Mouse (Mus musculus) MEL (cell line): ENCODE data around the gene Btnl10. TPM values are rescaled to one million over a fixed set of nuclear protein-coding genes. Genes with fewer than 3 reads are reported as not detected.

ENCODE experiments used
- DNase-seq: peaks from one replicate; pipeline ENCODE4 v3.0.0; 2011; ENCODE audit warnings: low read depth, low spot score
- H3K27ac ChIP-seq: 2 replicates; pipeline ENCODE4 v1.5.1; 2012; ENCODE audit warnings: low read depth, mild to moderate bottlenecking, control low read depth, low read length, moderate library complexity; ENCODE audit not compliant: control insufficient read depth
- H3K27me3 ChIP-seq, 2 experiments: fragments of 150-350 bp in 1 of 2; sonication (generic) in 1 of 2; 2 replicates each; pipeline ENCODE4 v1.6.1; 2012; ENCODE audit warnings: low read length in 2 of 2, mild to moderate bottlenecking in 2 of 2, improper control_type of control experiment in 1 of 2, moderate library complexity in 1 of 2; ENCODE audit not compliant: insufficient read depth in 2 of 2, control insufficient read depth in 1 of 2
- H3K36me3 ChIP-seq, 2 experiments: 2 replicates each; pipeline ENCODE4 v1.6.1; 2012 to 2014; ENCODE audit warnings: low read length in 2 of 2, improper control_type of control experiment in 1 of 2, inconsistent platforms in 1 of 2, mild to moderate bottlenecking in 1 of 2; ENCODE audit not compliant: insufficient read depth in 2 of 2, control insufficient read depth in 1 of 2
- H3K4me1 ChIP-seq, 2 experiments: fragments of 150-350 bp in 1 of 2; sonication (generic) in 1 of 2; 2 replicates each; pipeline ENCODE4 v1.6.1; 2012; ENCODE audit warnings: low read length in 2 of 2, improper control_type of control experiment in 1 of 2, mild to moderate bottlenecking in 1 of 2; ENCODE audit not compliant: insufficient read depth in 2 of 2, control insufficient read depth in 1 of 2
- H3K4me3 ChIP-seq, 2 experiments: fragments of 150-350 bp in 1 of 2; sonication (generic) in 1 of 2; 2 replicates each; pipeline ENCODE4 v1.5.1; 2012; ENCODE audit warnings: low read depth in 2 of 2, low read length in 2 of 2, mild to moderate bottlenecking in 2 of 2, moderate library complexity in 2 of 2, control low read depth in 1 of 2, improper control_type of control experiment in 1 of 2; ENCODE audit not compliant: control insufficient read depth in 1 of 2, insufficient read depth in 1 of 2
- H3K79me2 ChIP-seq: 2 replicates; pipeline ENCODE4 v1.6.1; 2012; ENCODE audit warnings: mild to moderate bottlenecking, low read length, moderate library complexity; ENCODE audit not compliant: control insufficient read depth, poor library complexity, insufficient read depth
- H3K9ac ChIP-seq: 2 replicates; pipeline ENCODE4 v1.6.1; 2012; ENCODE audit warnings: low read depth, mild to moderate bottlenecking, control low read depth, low read length, moderate library complexity; ENCODE audit not compliant: control insufficient read depth, poor library complexity, severe bottlenecking
- H3K9me3 ChIP-seq: fragments of 150-350 bp; sonication (generic); replicated peaks from 2 replicates; pipeline ENCODE4 v1.6.1; 2012; ENCODE audit warnings: mild to moderate bottlenecking, low read length, improper control_type of control experiment, moderate library complexity; ENCODE audit not compliant: insufficient read depth
- BHLHE40 ChIP-seq: IDR thresholded peaks from 2 replicates; pipeline ENCODE4 v1.6.1; 2012; ENCODE audit warnings: low read depth, mild to moderate bottlenecking, inconsistent platforms, low read length, improper control_type of control experiment, borderline replicate concordance
- CHD1 ChIP-seq: IDR thresholded peaks from 2 replicates; pipeline ENCODE4 v1.6.1; 2012; ENCODE audit warnings: low read depth, mild to moderate bottlenecking, inconsistent platforms, low read length, improper control_type of control experiment
- CHD2 ChIP-seq: IDR thresholded peaks from 2 replicates; pipeline ENCODE4 v1.6.1; 2011; ENCODE audit warnings: low read length, improper control_type of control experiment
- CTCF ChIP-seq, 3 experiments: IDR thresholded peaks in 2 of 3; conservative IDR thresholded peaks in 1 of 3; 2 replicates each; pipeline ENCODE4 v1.5.1; 2011 to 2012; ENCODE audit warnings: low read length in 3 of 3, low read depth in 2 of 3, mild to moderate bottlenecking in 2 of 3, improper control_type of control experiment in 1 of 3, inconsistent platforms in 1 of 3, mixed read lengths in 1 of 3, moderate library complexity in 1 of 3; ENCODE audit not compliant: control insufficient read depth in 1 of 3, insufficient read depth in 1 of 3, poor library complexity in 1 of 3, severe bottlenecking in 1 of 3
- ELF1 ChIP-seq: IDR thresholded peaks from 2 replicates; pipeline ENCODE4 v1.6.1; 2014; ENCODE audit warnings: low read depth, mild to moderate bottlenecking, inconsistent platforms, low read length, improper control_type of control experiment, moderate library complexity
- GABPA ChIP-seq: IDR thresholded peaks from 2 replicates; pipeline ENCODE4 v1.6.1; 2012; ENCODE audit warnings: low read depth, mild to moderate bottlenecking, inconsistent platforms, low read length, improper control_type of control experiment, moderate library complexity
- KAT2A ChIP-seq: conservative IDR thresholded peaks from 2 replicates; pipeline ENCODE4 v1.6.1; 2012; ENCODE audit warnings: low read depth, low read length, improper control_type of control experiment, inconsistent platforms
- MAFK ChIP-seq: IDR thresholded peaks from 2 replicates; pipeline ENCODE4 v1.6.1; 2011; ENCODE audit warnings: low read depth, mild to moderate bottlenecking, low read length, improper control_type of control experiment, borderline replicate concordance
- MYB ChIP-seq: IDR thresholded peaks from 2 replicates; pipeline ENCODE4 v1.6.1; 2011; ENCODE audit warnings: mild to moderate bottlenecking, low read depth, low read length, improper control_type of control experiment
- NELFE ChIP-seq: IDR thresholded peaks from 2 replicates; pipeline ENCODE4 v1.6.1; 2011; ENCODE audit warnings: low read depth, low read length, improper control_type of control experiment
- NRF1 ChIP-seq: IDR thresholded peaks from 2 replicates; pipeline ENCODE4 v1.6.1; 2014; ENCODE audit warnings: low read depth, mild to moderate bottlenecking, inconsistent platforms, low read length, improper control_type of control experiment, moderate library complexity; ENCODE audit not compliant: poor library complexity, insufficient read depth, severe bottlenecking
- POLR2A ChIP-seq, 2 experiments: IDR thresholded peaks; 2 replicates each; pipeline ENCODE4 v1.6.1; 2011 to 2012; ENCODE audit warnings: low read length in 2 of 2, mild to moderate bottlenecking in 2 of 2, control low read depth in 1 of 2, improper control_type of control experiment in 1 of 2, low read depth in 1 of 2, moderate library complexity in 1 of 2; ENCODE audit not compliant: control insufficient read depth in 1 of 2, insufficient read depth in 1 of 2, poor library complexity in 1 of 2
- POLR2AphosphoS2 ChIP-seq: IDR thresholded peaks from 2 replicates; pipeline ENCODE4 v1.6.1; 2011; ENCODE audit warnings: low read length, improper control_type of control experiment
- POLR2AphosphoS5 ChIP-seq: IDR thresholded peaks from 2 replicates; pipeline ENCODE4 v1.6.1; 2012; ENCODE audit warnings: low read depth, borderline replicate concordance, mild to moderate bottlenecking, inconsistent platforms, low read length, moderate library complexity, mixed read lengths
- RAD21 ChIP-seq: IDR thresholded peaks from 2 replicates; pipeline ENCODE4 v1.6.1; 2011; ENCODE audit warnings: mild to moderate bottlenecking, low read depth, low read length, improper control_type of control experiment
- SIN3A ChIP-seq: IDR thresholded peaks from 2 replicates; pipeline ENCODE4 v1.6.1; 2012; ENCODE audit warnings: low read length, improper control_type of control experiment, inconsistent platforms
- SMC3 ChIP-seq: IDR thresholded peaks from 2 replicates; pipeline ENCODE4 v1.6.1; 2011; ENCODE audit warnings: low read depth, low read length, improper control_type of control experiment
- USF1 ChIP-seq: IDR thresholded peaks from 2 replicates; pipeline ENCODE4 v1.6.1; 2014; ENCODE audit warnings: low read depth, mild to moderate bottlenecking, inconsistent platforms, low read length, improper control_type of control experiment, moderate library complexity
- ZC3H11A ChIP-seq: IDR thresholded peaks from 2 replicates; pipeline ENCODE4 v1.6.1; 2012; ENCODE audit warnings: low read depth, mild to moderate bottlenecking, inconsistent platforms, low read length, improper control_type of control experiment
- ZNF384 ChIP-seq: IDR thresholded peaks from 2 replicates; pipeline ENCODE4 v1.6.1; 2012; ENCODE audit warnings: low read depth, mild to moderate bottlenecking, inconsistent platforms, low read length, improper control_type of control experiment
- polyA plus RNA-seq, 2 experiments: library from polyadenylated mRNA; stranded (reverse) in 1 of 2; unstranded in 1 of 2; fragments of >175 nt in 1 of 2; fragments of >200 nt in 1 of 2; gene quantifications; 2 replicates each; pipeline versions ENCODE4 v1.2.1 to v1.2.4; 2012; ENCODE audit warnings: low replicate concordance in 2 of 2, low read depth in 1 of 2; ENCODE audit not compliant: insufficient read length in 2 of 2, insufficient read depth in 1 of 2, missing spikeins in 1 of 2
- total RNA-seq: library from RNA; depleted of rRNA; stranded (reverse); fragments of 300-350 nt; gene quantifications from 2 replicates; pipeline ENCODE4 v1.2.3, GENCODE M21; 2012

Gene Btnl10
- total and polyA plus RNA-seq, 3 experiments = 0.92 to 1.7 TPM; not detected in 1

DNA sequence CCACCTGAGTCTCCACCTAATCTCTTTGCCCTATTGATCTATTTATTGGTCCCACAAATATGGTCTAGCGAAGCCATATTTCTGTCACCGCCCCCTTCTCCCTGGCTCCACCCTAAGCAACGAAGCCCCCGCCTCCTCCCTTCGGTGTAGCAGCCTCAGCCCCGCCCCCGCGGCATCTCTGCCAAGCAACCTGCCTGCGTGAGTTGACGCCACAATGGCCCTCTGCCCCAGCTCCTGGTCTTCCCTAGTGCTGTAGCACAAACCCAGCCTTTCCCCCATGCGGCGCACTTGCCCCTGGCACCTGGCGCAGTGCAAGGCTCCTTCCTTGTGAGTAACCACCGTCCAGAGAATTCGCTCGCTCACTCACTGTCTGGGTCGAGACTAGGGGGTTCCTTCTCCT is 45.8 kb downstream of the Btnl10 start:
- TF ChIP-seq NELFE = no peak
- no peak for TF ChIP-seq POLR2AphosphoS2
- no peak for TF ChIP-seq GABPA
- no peak for TF ChIP-seq KAT2A
- no peak for TF ChIP-seq CHD2
- Histone ChIP-seq H3K4me1 (no peaks in the 10 kb centered on the region), H3K4me3 (no peak overlapping the region), H3K27me3 (no peaks in the 10 kb centered on the region), H3K27ac (no peak overlapping the region), H3K9ac (no peak overlapping the region), H3K9me3 (no peaks in the 10 kb centered on the region), H3K79me2 (no peaks in the 10 kb centered on the region), H3K36me3 (no peaks in the 10 kb centered on the region; a peak in 1 of 4 replicates)
- DNase-seq = no peak

GRCm38 (mm10) chr11:58964216-58964615 is 46.5 kb downstream of the Btnl10 start:
- Histone ChIP-seq H3K9me3 (no peaks in the 10 kb centered on the region), H3K36me3 (no peaks in the 10 kb centered on the region; a peak in 1 of 4 replicates), H3K27ac (no peak overlapping the region), H3K4me3 (no peak overlapping the region), H3K27me3 (no peaks in the 10 kb centered on the region), H3K9ac (no peak overlapping the region), H3K79me2 (no peaks in the 10 kb centered on the region), H3K4me1 (0 out of 4 replicates have a peak, but pooled peaks cover 0 to 5% of the 10 kb centered on the region in 2 experiments)
- no peak for DNase-seq
- no peak for TF ChIP-seq BHLHE40
- no peak for TF ChIP-seq ZNF384
- no peak for TF ChIP-seq ELF1
- no peak for TF ChIP-seq POLR2AphosphoS5
- TF ChIP-seq RAD21 = no peak
- no peak for TF ChIP-seq MAFK
- TF ChIP-seq MYB = no peak
- TF ChIP-seq SIN3A = no peak
- TF ChIP-seq ZC3H11A = no peak
- no peak for TF ChIP-seq CTCF (IDR thresholded peaks at IDR 0.05 in 2 of 3, conservative IDR thresholded peaks at IDR 0.05 in 1 of 3; ENCODE audit: control insufficient read depth in 1 of 3, insufficient read depth in 1 of 3, low read depth in 2 of 3, low read length in 3 of 3, poor library complexity in 1 of 3, severe bottlenecking in 1 of 3)
- TF ChIP-seq USF1 = no peak
- no peak for TF ChIP-seq POLR2AphosphoS2
- TF ChIP-seq POLR2A (IDR thresholded peaks at IDR 0.05; ENCODE audit: control insufficient read depth in 1 of 2, insufficient read depth in 1 of 2, low read depth in 1 of 2, low read length in 2 of 2, poor library complexity in 1 of 2) = no peak
- TF ChIP-seq SMC3 = no peak
- no peak for TF ChIP-seq NRF1
- TF ChIP-seq CHD1 = no peak
